Mouse (Mus musculus) A20 (cell line): ENCODE measurements around the gene Lrrc27.
A peak's percentile ranks its signal among the peaks of the same experiment; 100 is the strongest.

ENCODE experiments used
- DNase-seq: peaks from one replicate; pipeline ENCODE4 v3.0.0-alpha.2; 2011; ENCODE audit warnings: low read depth, low spot score

The Lrrc27 gene

GRCm38 (mm10) chr7:139212754-139213745 is at the start of gene Lrrc27, which contains the start of gene Stk32c:
Lrrc27 (plus strand) TSS chr7:139212988.
Stk32c (minus strand) TSS chr7:139213307.
- DNase-seq: peak; percentile 99

DNA sequence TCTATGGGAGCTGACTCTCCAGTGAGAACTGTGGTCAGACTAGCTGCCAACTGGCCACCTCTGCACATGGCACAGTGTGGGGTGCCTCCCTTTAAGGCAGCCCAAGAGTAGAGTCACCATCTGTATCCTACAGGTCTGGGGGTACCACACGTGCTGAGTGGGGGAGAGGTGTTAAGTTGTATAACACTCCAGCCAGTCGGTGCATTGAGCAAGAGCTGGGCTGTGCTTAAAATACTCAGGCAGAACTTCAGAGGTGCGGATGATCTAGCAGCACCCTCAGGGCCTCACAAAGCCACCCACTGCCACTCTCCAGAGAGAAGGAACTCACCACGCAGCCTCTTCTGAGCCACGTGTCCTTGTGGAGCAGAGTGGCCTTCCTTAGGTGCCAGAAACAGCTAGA is 48.4 kb upstream of the Lrrc27 start:
- no peak for DNase-seq

GRCm38 (mm10) chr7:139169143-139169542 is 43.6 kb upstream of the Lrrc27 start:
- no peak for DNase-seq

- DNase-seq: no peak
These were observed 33.5 kb upstream of the Lrrc27 start for GRCm38 (mm10) chr7:139179299-139179698.

DNA sequence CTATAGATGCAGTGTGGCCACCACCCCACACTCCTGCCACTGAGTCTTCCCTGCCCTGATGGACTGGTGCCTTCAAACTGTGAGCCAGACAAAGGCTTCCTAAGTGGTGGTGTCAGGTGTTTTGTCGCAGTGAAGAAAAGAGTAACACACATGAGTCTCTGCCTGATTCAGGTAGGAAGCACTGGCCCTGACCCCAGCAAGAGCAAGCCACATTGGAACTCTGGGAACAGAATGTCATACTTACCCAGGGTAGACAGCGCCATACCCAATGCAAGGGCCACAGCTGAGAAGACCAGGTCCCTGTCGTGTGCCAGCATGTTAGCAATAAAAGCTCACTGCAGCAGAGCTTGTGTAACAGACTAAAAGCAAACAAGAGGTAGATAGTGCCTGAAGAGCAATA is 32.7 kb upstream of the Lrrc27 start:
- DNase-seq: no peak

DNA sequence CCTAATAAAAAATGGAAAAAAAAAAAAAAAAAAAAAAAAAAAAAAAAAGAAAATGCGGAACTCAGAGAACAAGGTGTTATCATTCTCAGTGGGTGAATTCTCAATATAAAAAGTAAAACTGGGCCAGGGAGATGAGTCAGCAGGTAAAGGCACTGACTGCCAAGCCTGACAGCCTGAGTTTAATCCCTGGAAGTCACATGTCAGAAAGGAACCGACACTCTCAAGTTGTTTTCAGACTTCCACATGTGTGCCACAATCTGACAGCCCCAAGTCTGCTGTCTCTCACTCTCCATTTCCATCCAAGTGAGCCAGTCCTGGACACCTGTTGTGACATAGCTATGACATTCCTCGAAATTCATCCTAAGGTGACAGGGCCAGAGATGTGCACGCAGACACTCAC is 28.4 kb upstream of the Lrrc27 start:
- DNase-seq: no peak

DNA sequence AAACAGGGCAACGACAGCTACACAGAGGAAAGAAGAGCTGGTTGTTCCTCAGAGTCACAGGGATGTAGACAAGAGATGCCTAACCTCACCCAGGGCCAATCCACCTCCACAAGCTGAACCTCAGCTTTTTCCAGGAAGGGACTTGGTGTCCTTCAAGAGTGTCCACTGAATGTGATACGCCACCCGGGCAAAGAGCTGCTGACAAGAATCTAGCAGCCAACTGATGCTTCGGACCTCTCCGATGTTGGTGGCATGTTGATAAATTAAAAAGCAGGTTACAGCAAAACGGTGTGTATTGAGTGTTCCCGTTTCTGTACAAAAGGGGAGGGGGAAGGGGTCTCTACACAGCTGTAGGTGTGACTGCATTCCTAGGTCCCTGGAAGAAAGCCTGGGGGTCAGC is 27.9 kb upstream of the Lrrc27 start:
- DNase-seq: no peak

GRCm38 (mm10) chr7:139185971-139186370 is 26.8 kb upstream of the Lrrc27 start:
- DNase-seq: no peak

GRCm38 (mm10) chr7:139186436-139186835 is 26.4 kb upstream of the Lrrc27 start:
- DNase-seq: no peak

DNA sequence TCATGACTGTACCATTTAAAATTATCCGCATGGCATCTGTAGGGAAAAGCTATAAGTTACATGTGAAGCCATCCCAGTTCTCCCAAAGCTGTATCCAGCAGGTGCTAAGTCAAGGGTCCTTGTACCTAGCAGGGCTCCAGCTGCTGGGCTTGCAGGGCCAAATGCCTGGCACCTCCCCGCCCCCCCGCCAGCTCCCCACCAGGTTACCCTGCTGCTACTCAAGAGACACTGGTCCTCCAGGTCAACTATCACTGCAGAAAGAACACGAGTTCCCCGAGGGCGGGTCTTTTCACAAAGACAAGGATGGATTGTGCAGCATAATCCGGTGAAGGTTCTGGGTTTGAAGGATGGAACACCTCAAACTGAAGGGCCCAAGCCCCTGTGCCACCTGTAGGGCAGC is 25.5 kb upstream of the Lrrc27 start:
- no peak for DNase-seq

DNA sequence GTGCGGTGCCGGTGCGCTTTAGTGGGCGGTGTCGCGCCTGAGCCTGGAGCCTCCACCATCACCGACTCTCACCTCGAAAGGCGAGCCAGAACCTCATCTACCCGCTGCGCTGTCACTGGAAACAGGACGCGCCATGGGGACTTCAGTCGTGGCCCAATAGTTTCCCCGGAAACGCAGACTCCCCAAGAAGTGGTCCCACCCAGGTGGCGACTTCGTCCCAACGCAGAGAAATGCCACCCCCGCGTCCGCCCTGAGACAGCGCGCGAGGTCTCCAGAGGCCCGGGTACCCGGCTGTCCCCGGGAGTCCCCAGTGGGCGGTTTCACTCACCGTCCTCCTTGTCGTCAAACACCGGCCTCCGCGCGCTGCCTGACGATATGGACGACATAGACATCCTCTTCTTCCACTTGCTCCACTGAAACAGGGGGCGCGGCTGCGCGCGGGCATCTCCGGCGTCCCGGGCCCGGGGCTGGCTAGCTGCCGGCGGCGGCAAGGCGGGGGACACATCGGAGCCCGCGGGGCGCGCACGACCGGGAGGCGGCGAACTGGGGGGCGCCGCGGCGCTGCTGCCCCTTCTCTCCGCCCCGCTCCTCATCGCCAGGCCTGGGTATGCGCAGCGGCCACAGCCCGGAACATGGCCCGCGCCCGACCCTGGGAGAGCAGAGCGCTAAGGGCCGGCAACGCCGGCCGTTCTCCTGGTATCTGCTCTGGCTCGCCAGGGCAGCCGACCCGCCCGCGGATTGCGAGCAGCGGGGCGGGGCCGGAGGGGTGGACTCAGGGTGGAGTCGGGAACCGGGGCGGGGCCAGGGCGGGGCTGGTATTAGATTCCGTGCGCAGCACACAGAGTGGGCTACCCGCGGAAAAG is 24.8 kb upstream of the Lrrc27 start:
- no peak for DNase-seq

- no peak for DNase-seq
These were observed 24.1 kb upstream of the Lrrc27 start for GRCm38 (mm10) chr7:139188634-139189207.

DNA sequence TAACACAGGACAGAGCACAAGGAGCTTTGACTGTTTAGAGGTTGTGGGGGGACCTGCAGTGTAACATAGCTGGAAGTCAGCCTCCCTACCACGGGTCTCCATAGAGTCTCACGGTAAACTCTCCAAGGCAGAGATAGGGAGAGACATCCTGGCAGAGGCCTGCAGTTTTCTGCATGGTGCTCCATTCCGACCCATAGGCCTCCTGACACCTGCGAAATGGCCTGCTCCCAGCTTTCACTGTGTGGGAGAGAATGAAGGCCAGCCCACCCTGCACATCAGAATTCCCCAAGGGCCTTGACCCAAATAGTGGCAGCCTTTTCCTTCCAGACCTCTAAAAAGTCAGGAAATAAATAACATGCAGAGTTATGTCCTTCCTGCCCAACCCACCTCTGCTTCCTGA is 22.2 kb upstream of the Lrrc27 start:
- DNase-seq: no peak

GRCm38 (mm10) chr7:139191619-139192018 is 21.2 kb upstream of the Lrrc27 start:
- peak; percentile 11 for DNase-seq

- DNase-seq: no peak
These were observed 15.8 kb upstream of the Lrrc27 start for GRCm38 (mm10) chr7:139197022-139197421.

DNA sequence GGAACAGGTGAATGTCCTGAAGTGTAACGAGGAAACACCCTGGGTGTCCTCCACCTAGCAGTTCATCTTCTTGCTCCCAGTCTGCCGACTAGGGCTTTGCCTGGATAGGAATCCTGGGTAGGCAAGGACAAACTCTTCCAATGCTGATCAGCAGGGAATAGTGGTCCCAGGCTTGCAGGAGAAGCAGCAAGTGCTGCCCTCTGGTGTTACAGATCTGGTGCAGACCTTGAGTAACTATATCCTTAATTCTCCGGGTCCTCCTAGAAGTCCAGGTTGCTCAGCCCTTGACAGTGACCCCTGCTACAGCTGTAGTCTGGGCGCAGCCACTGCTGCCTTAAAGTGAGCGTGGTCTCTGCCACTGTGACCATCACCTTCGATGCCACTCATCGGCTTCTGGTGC is 12.7 kb upstream of the Lrrc27 start:
- no peak for DNase-seq

- no peak for DNase-seq
These were observed 11.6 kb upstream of the Lrrc27 start for GRCm38 (mm10) chr7:139201209-139201608.

DNA sequence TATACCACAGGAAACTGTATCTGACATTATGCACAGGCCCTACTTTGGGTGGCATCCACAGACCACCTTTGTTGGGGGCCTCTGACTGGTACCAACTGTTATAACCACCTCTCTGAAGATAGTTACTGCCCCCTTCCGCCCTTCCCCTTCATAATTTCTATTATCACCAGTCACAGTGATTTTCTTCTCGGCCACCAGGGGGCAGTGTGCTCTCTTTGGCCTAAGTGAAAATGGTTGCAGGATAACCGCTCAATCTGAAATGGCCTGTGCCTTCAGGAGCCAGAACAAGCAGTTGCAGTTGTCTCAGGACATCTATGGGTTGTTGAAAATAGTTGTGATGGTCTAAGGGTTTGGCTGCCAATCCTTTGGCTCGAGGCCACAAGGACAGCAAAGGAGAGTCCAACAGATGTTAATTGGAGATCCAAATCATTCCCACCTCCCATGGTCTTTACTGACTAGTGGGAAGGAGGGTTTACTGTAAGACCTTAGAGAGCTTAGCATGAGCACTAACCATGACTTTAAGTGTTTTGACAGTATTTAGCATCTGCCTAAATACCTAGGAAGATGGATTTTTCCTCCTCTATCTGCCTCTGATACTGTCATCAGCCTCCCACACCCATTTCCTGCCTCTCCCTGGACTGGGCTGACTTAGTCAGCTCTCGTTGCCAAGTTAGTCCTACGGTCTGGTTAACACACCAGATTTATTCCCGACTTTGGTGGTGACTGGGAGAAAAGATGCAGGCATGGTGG is 4.6 kb upstream of the Lrrc27 start:
- peak; percentile 61 for DNase-seq

DNA sequence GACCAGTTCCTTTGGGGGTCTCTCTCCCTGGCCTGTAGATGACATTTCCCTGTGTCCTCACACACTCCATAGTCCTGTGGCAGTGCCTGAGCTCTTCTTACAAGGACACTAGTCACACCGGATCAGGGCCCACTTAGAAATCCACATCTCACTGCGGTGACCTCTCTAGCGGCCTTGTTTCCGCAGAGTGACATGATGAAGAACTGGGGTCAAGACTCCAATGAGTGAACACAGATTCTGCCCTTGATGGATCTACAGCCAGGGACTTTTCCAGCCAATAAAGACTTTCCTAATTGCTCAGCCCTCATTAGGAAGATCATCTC is 4.1 kb upstream of the Lrrc27 start:
- no peak for DNase-seq

GRCm38 (mm10) chr7:139211761-139212160 is 1.0 kb upstream of the Lrrc27 start:
- DNase-seq: no peak

DNA sequence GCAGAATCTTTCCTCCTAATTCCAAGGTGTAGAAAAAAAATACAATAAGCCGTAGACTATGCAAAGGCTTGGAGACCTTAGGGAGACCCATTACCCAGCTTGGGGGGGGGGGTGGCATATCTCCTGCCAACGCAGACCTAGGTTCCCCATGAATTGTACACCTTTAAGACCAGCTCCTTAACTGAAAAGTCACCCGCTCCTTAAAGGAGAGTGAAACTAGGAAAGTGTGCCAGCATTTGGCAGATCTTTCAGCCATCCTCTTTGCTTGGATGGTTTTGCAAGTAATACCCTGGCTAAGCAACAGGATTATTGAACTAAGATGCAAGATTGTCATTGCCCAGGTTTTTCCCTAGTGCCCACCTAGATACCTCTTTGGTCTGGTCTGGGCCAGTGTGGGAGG is 963 bp downstream of the Lrrc27 start:
- DNase-seq: no peak
